ENCODE assay signal across 23 mouse cellular contexts in genomic region chr12:35022066-35022465, GRCm38 (mm10). TPM values are rescaled to one million over a fixed set of nuclear protein-coding genes. Genes with fewer than 3 reads are reported as not detected.
"Had no signal": no experiment of that assay in that cellular context is flagged by ENCODE, and none has a peak within 500 bp of the region (broad histone marks: within the 10 kb centered on the region; RNA-seq: fewer than 3 reads in every experiment).

No protein-coding gene starts in this region.

- H3K4me2 ChIP-seq: kidney, embryonic 15.5 days; limb, embryonic 13.5 days; liver, embryonic 13.5 days; lung, embryonic 14.5 days; midbrain, embryonic 12.5 days; neural tube, embryonic 13.5 days had no signal

- H3K9me3 ChIP-seq: kidney, embryonic 15.5 days; limb, embryonic 13.5 days; liver, embryonic 13.5 days; midbrain, embryonic 12.5 days; neural tube, embryonic 13.5 days had no signal

- H3K27ac ChIP-seq: kidney, embryonic 15.5 days; limb, embryonic 13.5 days; liver, embryonic 13.5 days; midbrain, embryonic 12.5 days; neural tube, embryonic 13.5 days had no signal

- H3K4me1 ChIP-seq: limb, embryonic 13.5 days; liver, embryonic 13.5 days; midbrain, embryonic 12.5 days; neural tube, embryonic 13.5 days had no signal

- DNase-seq: kidney, postnatal 14 days; left cerebral cortex, postnatal 4 days; liver, embryonic 13.5 days; lung, embryonic 14.5 days; right cerebral cortex, postnatal 4 days; spleen, adult 18-20 months; thymus, adult 18-20 months; thymus, postnatal 14 days had no signal

- H3K9ac ChIP-seq: kidney, embryonic 15.5 days; limb, embryonic 13.5 days; liver, embryonic 13.5 days; lung, embryonic 14.5 days; midbrain, embryonic 12.5 days; neural tube, embryonic 13.5 days had no signal

- ATAC-seq: intestine, embryonic 16.5 days; midbrain, embryonic 16.5 days had no signal

- H3K4me3 ChIP-seq: kidney, embryonic 15.5 days; limb, embryonic 13.5 days; liver, embryonic 13.5 days; midbrain, embryonic 12.5 days; neural tube, embryonic 13.5 days had no signal

- H3K27me3 ChIP-seq: kidney, embryonic 15.5 days; limb, embryonic 13.5 days; liver, embryonic 13.5 days; midbrain, embryonic 12.5 days; neural tube, embryonic 13.5 days had no signal

- H3K36me3 ChIP-seq: kidney, embryonic 15.5 days; limb, embryonic 13.5 days; liver, embryonic 13.5 days; midbrain, embryonic 12.5 days; neural tube, embryonic 13.5 days had no signal

RNA-seq across cellular contexts. Expression of gene Prps1l1, which starts 37.5 kb away (rescaled TPM):
- total RNA-seq: layer of hippocampus, adult 8-10 months; layer of hippocampus, postnatal 14 days; left cerebral cortex, adult 18-20 months; left cerebral cortex, postnatal 10 days; left cerebral cortex, postnatal 4 days; megakaryocyte-erythroid progenitor cell, adult 5-6 weeks had no signal
- polyA plus RNA-seq: intestine, embryonic 16.5 days; kidney, adult 2 months; kidney, embryonic 15.5 days; large intestine, adult 2 months; limb, embryonic 13.5 days; lung, embryonic 14.5 days; midbrain, embryonic 12.5 days; midbrain, embryonic 16.5 days; neural tube, embryonic 13.5 days; stomach, embryonic 14.5 days; urinary bladder, adult 2 months had no signal
